Mouse (Mus musculus) layer of hippocampus, adult 18-20 months (tissue): ENCODE measurements around the gene Krt27. TPM values are rescaled to one million over a fixed set of nuclear protein-coding genes. Genes with fewer than 3 reads are reported as not detected.

Experiments used
- DNase-seq, 2 experiments: peaks; one replicate each; pipeline ENCODE4 v3.0.0; 2022; ENCODE audit warnings: low spot score in 2 of 2
- total RNA-seq, 2 experiments: library from RNA; stranded (reverse); gene quantifications; 2 replicates each; pipeline ENCODE4 v1.2.3; 2021

Krt27 gene
- total RNA-seq, 2 experiments from 2014 or later, result not detected

DNA sequence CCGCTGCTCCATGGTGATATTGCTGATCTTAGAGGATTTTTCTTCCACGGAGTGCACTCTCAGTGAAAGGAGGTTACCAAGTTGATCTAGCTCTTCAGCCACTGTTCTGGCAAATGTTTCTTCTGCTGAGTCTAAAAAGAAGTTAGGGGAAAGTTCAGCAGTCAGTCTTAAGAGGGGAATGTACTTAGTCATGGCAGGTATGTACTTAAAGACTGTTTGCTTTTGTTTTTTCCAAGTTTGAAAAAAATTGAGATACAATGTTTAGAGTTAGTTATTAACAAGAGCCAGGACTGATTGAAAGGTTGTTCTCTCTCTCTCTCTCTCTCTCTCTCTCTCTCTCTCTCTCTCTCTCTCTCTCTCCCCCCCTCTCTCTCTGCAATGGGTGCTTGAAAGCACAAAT, 21.2 kb downstream of the Krt27 start:
- DNase-seq, result no peak

DNA sequence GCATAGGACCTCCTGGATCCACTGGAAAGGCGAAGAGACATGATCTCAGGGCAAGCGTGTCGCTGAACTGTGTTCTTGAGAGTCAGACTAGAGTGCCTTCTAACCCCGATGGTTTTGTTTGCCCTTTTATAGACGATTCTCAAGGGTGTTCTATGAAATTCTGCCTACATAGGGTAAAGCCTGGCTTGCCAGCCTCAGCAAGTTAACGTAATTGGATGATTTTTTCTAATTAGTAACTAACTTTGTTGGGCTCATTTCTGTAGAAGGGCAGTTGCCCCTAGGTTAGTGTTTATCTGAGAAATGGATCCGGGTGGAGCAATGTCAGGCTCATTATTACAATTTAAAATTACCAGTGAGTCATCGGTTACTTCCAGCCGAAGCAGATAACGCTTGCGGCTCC, 28.1 kb downstream of the Krt27 start, which contains the start of gene Krt25:
Gene Krt25, minus strand, starts transcription at position 101 of the 400 bp plus-strand sequence.
- no peak for DNase-seq

GRCm38 (mm10) chr11:99321094-99321493, 29.8 kb downstream of the Krt27 start:
- DNase-seq, result no peak

DNA sequence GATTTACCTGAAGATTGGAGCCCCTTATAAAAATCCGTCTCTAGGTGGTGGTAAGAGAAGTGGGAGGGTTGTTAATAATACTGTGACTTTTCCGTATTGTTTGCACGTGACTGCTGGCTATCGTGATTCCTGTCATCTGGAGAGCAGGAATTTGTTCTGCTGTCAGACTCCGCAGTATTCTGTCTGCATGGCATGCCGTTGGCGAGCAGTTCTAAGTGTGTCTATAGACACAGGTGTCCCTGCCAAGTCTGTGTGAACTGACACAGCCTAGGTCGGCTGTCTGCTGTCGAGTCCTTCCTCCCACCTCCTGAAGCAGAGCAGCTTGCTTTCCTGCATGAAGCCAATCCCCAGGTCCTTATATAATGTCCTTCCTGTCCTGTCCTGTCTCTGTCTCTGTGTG, 31.8 kb downstream of the Krt27 start:
- DNase-seq, result no peak

GRCm38 (mm10) chr11:99316543-99316942, 34.4 kb downstream of the Krt27 start:
- no peak for DNase-seq

DNA sequence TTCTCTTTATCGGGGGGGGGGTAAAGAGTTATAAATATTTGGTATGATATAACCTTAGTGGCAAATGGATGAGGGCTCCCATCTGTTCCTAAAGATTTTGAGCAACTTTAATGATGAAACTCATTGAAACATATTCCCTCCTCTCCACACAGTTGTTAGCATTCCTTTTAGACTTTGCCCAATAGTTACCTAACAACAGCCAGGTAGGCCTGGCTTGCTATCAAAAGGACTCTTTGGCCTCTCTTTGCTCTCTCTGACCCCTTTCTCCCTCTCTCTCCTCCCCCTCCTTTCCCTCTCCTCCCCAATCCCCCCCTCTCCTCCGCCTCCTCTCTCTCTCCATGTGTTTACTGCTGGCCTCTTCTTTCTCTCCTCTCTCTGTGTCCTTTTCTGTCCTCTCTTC, 36.3 kb downstream of the Krt27 start:
- no peak for DNase-seq

DNA sequence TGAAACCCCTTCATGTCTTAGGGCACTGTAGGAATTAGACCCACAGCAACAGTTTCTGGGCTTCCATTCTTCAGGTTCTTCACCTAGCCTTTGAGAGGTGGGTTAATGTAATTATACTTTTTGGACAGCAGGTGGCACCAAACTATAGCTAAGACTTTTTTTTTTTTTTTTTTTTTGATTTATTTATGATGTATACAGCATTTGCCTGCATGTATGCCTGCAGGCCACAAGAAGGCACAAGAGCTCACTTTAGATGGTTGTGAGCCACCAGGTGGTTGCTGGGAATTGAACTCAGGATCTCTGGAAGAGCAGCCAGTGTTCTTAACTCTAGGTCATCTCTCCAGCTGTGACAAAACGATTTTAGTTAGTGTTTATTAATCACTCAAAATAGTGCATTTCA, 40.0 kb downstream of the Krt27 start:
- DNase-seq, result peak in 1 of 2 experiments; percentile 17

DNA sequence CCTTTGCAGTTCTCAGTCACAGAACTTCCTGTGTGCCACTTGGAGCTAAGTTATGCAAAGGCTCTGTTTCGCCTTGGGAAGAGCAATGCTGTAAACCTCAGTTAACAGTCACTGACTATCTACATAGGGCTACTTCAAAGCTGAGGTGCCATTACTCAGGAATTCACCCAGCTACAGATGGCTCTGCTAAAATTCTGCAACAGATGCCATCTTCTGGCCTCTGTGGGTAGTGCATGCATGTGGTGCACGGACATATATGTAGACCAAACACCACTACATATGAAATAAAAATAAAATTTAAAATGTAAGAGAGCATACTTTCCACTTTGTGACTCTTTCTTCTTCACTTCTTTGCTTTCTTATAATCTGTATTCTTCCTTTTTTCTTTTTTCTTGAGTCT, 43.3 kb downstream of the Krt27 start:
- DNase-seq, result peak; percentile 19 to 81

Other genes starting within 250 kb of the Krt27 start
- not detected for gene Ccr7, start 196.0 kb downstream of the Krt27 start, total RNA-seq
- gene Smarce1, start 120.1 kb downstream of the Krt27 start, total RNA-seq, result 10 to 100 TPM; 54.5 to 55.7 TPM
- gene Krt222, start 107.0 kb downstream of the Krt27 start, total RNA-seq, result 10 to 100 TPM; 22.1 to 24.5 TPM
- not detected for gene Krt24, start 65.8 kb downstream of the Krt27 start, total RNA-seq
- gene Krt25, start 28.2 kb downstream of the Krt27 start, total RNA-seq, result not detected
- gene Krt26, start 13.1 kb downstream of the Krt27 start, total RNA-seq, result not detected
- under 1 TPM; 0.20 to 0.25 TPM for gene Krt28, start 23.8 kb upstream of the Krt27 start, total RNA-seq
- gene Krt10, start 38.3 kb upstream of the Krt27 start, total RNA-seq, result 10 to 100 TPM; 12.2 to 13.4 TPM
- gene Krt12, start 71.2 kb upstream of the Krt27 start, total RNA-seq, result 1 to 10 TPM; 1.0 to 1.1 TPM
- gene Krt20, start 87.0 kb upstream of the Krt27 start, total RNA-seq, result not detected
- gene Krt23, start 142.0 kb upstream of the Krt27 start, total RNA-seq, result not detected
- not detected for gene Krt39, start 170.2 kb upstream of the Krt27 start, total RNA-seq
- gene Krt40, start 192.1 kb upstream of the Krt27 start, total RNA-seq, result not detected
- not detected for gene Krtap3-3, start 199.8 kb upstream of the Krt27 start, total RNA-seq
- gene Krtap3-2, start 205.7 kb upstream of the Krt27 start, total RNA-seq, result not detected
- not detected for gene Gm11939, start 208.4 kb upstream of the Krt27 start, total RNA-seq
- not detected for gene Krtap3-1, start 215.5 kb upstream of the Krt27 start, total RNA-seq
- not detected for gene Krtap1-5, start 229.9 kb upstream of the Krt27 start, total RNA-seq
- gene Krtap1-4, start 232.6 kb upstream of the Krt27 start, total RNA-seq, result not detected
- not detected for gene Krtap1-3, start 240.2 kb upstream of the Krt27 start, total RNA-seq
- not detected for gene Krtap9-3, start 247.0 kb upstream of the Krt27 start, total RNA-seq